Mouse (Mus musculus) activated CD4-positive, CD25-positive, alpha-beta regulatory T cell (primary cell): ENCODE measurements around the gene Blm. TPM values are rescaled to one million over a fixed set of nuclear protein-coding genes. Genes with fewer than 3 reads are reported as not detected.

Experiments
- polyA plus RNA-seq, 2 experiments: library from polyadenylated mRNA; unstranded; fragments of 100-300 nt; shearing (Covaris generic); gene quantifications; one replicate each; pipeline ENCODE4 v1.2.1; 2017

The Blm gene
- 1 to 10 TPM; 5.1 to 9.6 TPM for polyA plus RNA-seq

DNA sequence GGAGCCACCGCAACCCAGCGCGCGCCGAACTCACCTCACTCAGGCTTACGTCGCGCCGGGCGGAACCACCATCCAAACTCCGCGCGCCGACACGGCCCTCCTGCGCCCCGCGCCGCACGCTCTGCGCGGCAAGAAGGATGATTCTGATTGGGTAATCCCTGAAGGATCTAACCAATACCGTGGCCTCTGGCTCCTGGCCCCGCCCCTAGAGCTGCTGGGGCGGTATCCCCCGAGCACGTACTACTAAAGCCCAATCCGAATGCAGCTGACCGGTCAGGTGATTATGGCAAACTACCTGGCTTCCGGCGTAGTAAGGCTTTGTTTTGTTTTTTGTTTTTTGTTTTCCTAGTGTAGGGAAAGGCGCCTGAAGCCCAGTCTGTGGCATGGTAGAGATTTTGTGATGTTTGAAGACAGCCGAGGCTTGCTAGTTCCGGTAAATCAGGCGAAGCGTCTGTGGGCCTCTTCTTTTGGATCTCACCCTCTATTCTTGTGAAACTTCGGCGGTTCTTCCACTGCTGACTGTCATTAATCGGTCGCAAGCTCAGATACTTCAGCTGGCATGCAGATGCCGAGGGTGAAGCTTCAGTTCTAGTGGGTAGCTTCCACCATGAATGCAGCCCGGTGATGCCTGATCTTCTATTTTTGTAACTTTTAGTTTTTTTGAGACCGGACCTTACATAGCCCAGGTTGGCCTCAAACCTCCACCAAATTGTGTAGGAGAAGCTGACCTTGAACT lies at the start of gene Blm:
Gene Blm (minus strand): TSS at position 111 of the 736 bp plus-strand sequence.

DNA sequence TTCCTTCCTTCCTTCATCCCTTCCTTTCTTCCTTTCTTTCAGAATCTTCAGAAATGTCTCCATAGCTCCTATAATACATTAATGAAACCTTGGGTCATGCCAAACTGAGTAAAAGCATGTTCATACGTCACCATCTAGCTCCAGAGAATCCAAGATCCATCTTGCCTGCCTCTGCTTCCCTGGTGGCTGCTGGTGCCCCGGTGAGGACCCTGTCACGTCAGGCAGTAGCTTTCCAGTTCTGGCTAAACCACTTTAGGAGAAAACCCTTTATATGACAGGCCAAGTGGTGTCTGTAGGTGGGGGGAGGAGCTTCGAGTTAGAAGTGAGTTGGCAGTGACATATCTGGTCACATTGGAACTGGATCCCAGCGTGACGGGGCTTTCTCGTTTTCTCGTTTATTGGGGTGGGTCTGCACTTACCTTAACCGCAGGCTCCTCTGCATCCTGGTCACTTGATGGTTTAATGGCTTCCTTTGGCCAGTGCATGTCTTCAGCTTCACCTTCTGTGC lies 129.7 kb downstream of the Blm start, which contains the start of gene Furin:
Gene Furin (minus strand): TSS at position 249 of the 508 bp plus-strand sequence.

Other genes with a start within 250 kb of the Blm start
- gene Prc1, start 240.7 kb downstream of the Blm start, polyA plus RNA-seq, result 10 to 100 TPM; 18.8 to 28.3 TPM
- 10 to 100 TPM; 15.6 to 17.4 TPM for gene Rccd1, start 210.7 kb downstream of the Blm start, polyA plus RNA-seq
- gene Unc45a, start 194.1 kb downstream of the Blm start, polyA plus RNA-seq, result 10 to 100 TPM; 51.9 to 73.5 TPM
- 1 to 10 TPM; 5.8 to 8.1 TPM for gene Hddc3, start 192.0 kb downstream of the Blm start, polyA plus RNA-seq
- gene Man2a2, start 163.7 kb downstream of the Blm start, polyA plus RNA-seq, result 10 to 100 TPM; 24.5 to 38.4 TPM
- 1 to 10 TPM; 2.3 to 2.6 TPM for gene Fes, start 147.2 kb downstream of the Blm start, polyA plus RNA-seq
- 10 to 100 TPM; 40.6 to 68.3 TPM for gene Furin, start 129.7 kb downstream of the Blm start, polyA plus RNA-seq
- 10 to 100 TPM; 42.1 to 79.9 TPM for gene Crtc3, start 153.8 kb upstream of the Blm start, polyA plus RNA-seq